In the genomic region with DNA sequence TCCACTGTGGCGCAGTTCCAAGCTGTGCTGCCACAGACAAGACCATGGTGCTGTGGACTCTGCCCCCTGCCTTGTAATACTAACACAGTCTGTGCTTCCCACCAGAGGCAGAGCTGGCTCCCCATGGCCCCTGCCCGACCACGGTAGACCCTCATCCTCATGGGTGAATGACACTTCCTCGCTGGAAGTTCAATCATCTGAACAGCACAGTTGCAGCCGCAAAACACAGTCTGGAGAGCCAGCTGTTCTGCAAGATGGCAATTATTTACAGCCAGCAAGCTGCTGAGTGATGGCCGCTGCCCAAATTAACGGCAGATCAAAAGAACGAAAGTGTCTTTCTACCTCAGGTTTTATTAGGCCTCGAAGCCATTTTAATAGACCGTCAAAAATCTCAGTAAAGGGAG, we compare ENCODE assay signal across 11 mouse cellular contexts.
A peak's percentile ranks its signal among the peaks of the same experiment; 100 is the strongest.
DNase-seq lines count a peak whose midpoint lies in the region; ATAC-seq lines count a peak whose summit lies in the region.
"Had no signal": no experiment of that assay in that cellular context is flagged by ENCODE, and none has a peak within 500 bp of the region (broad histone marks: within the 10 kb centered on the region; RNA-seq: fewer than 3 reads in every experiment).

No protein-coding gene starts in this region.

- peak; percentile 36 for DNase-seq in hindbrain, embryonic 10.5 days (ENCODE audit: low spot score)
- DNase-seq in embryonic facial prominence, embryonic 11.5 days (ENCODE audit: low spot score): peak; percentile 33
- peak; percentile 48 to 62 for DNase-seq in kidney, postnatal 36 days
- DNase-seq in mesoderm, embryonic 11.5 days (ENCODE audit: low read depth, low spot score): peak; percentile 41
- DNase-seq in lung, adult 18-20 months: no peak
- no peak for DNase-seq in left cerebral cortex, postnatal 36 days (ENCODE audit: low spot score in 2 of 2)
- DNase-seq: heart, postnatal 4 days had no signal

- 0 out of 2 replicates have a peak, but pooled peaks cover 4% of the 10 kb centered on the region for H3K27me3 ChIP-seq in hindbrain, embryonic 10.5 days (ENCODE audit: insufficient read depth, poor library complexity, severe bottlenecking)
- 0 out of 2 replicates have a peak, but pooled peaks cover 2% of the 10 kb centered on the region for H3K27me3 ChIP-seq in hindbrain, embryonic 13.5 days
- H3K27me3 ChIP-seq in embryonic facial prominence, embryonic 11.5 days (ENCODE audit: control insufficient read depth, insufficient read depth, low read length): no peaks in the 10 kb centered on the region

- H3K27ac ChIP-seq in hindbrain, embryonic 10.5 days: peak overlapping the region; percentile 36; the same call in 1 of the 2 replicates
- H3K27ac ChIP-seq in hindbrain, embryonic 13.5 days: no peak overlapping the region
- H3K27ac ChIP-seq in embryonic facial prominence, embryonic 11.5 days (replicated peaks; ENCODE audit: low read depth, low read length): no peak overlapping the region
- H3K27ac ChIP-seq: liver, embryonic 14.5 days had no signal

- H3K36me3 ChIP-seq in hindbrain, embryonic 10.5 days: no peaks in the 10 kb centered on the region
- H3K36me3 ChIP-seq in hindbrain, embryonic 13.5 days: no peaks in the 10 kb centered on the region
- H3K36me3 ChIP-seq in embryonic facial prominence, embryonic 11.5 days (replicated peaks; ENCODE audit: control insufficient read depth, insufficient read depth, low read depth, low read length): no peaks in the 10 kb centered on the region

- peaks cover 44% of the 10 kb centered on the region for H3K4me1 ChIP-seq in hindbrain, embryonic 10.5 days (replicated peaks)
- peaks cover 16% of the 10 kb centered on the region for H3K4me1 ChIP-seq in hindbrain, embryonic 13.5 days (replicated peaks)
- no peaks in the 10 kb centered on the region; the same call in 1 of the 2 replicates for H3K4me1 ChIP-seq in embryonic facial prominence, embryonic 11.5 days (ENCODE audit: control insufficient read depth, insufficient read depth, low read length)

- no peak overlapping the region for H3K4me3 ChIP-seq in hindbrain, embryonic 10.5 days
- no peak overlapping the region for H3K4me3 ChIP-seq in hindbrain, embryonic 13.5 days
- no peak overlapping the region for H3K4me3 ChIP-seq in embryonic facial prominence, embryonic 11.5 days (ENCODE audit: low read depth, low read length)
- H3K4me3 ChIP-seq: myocyte had no signal

- WGBS in hindbrain, embryonic 10.5 days: 37% methylated on average over 10 of the region's 10 CpGs
- 25% methylated on average over 10 of the region's 10 CpGs for WGBS in hindbrain, embryonic 13.5 days
- 37% methylated on average over 10 of the region's 10 CpGs for WGBS in embryonic facial prominence, embryonic 11.5 days

- H3K9me3 ChIP-seq in hindbrain, embryonic 10.5 days: no peaks in the 10 kb centered on the region
- no peaks in the 10 kb centered on the region for H3K9me3 ChIP-seq in hindbrain, embryonic 13.5 days
- H3K9me3 ChIP-seq in embryonic facial prominence, embryonic 11.5 days (replicated peaks; ENCODE audit: control insufficient read depth, low read length): no peaks in the 10 kb centered on the region

- intact Hi-C loops in left cerebral cortex, postnatal 36 days (cut with DNase I): no loop called here

- no peak for ATAC-seq in hindbrain, embryonic 13.5 days (ENCODE audit: low FRiP score)
- no peak for ATAC-seq in embryonic facial prominence, embryonic 11.5 days (replicated peaks; ENCODE audit: insufficient number of reproducible peaks, low FRiP score, low TSS enrichment, low read depth)
- no peak for ATAC-seq in erythroid progenitor cell, adult 5-6 weeks (replicated peaks; ENCODE audit: low FRiP score, poor library complexity, severe bottlenecking)

- no peak overlapping the region for H3K4me2 ChIP-seq in hindbrain, embryonic 13.5 days
- no peak overlapping the region for H3K4me2 ChIP-seq in embryonic facial prominence, embryonic 11.5 days (ENCODE audit: low read depth, low read length)

- no peak overlapping the region for H3K9ac ChIP-seq in hindbrain, embryonic 13.5 days
- H3K9ac ChIP-seq in embryonic facial prominence, embryonic 11.5 days (replicated peaks; ENCODE audit: low read length): no peak overlapping the region
- H3K9ac ChIP-seq: liver, embryonic 14.5 days had no signal

Comparison
In these comparisons a context has a peak if more than half of its experiments do, and no peak if none do; other contexts are left out.
1. DNase-seq: peak in hindbrain, embryonic 10.5 days (single experiment), embryonic facial prominence, embryonic 11.5 days (single experiment), kidney, postnatal 36 days (2 of 2) and mesoderm, embryonic 11.5 days (single experiment); none in lung, adult 18-20 months (0 of 2) and left cerebral cortex, postnatal 36 days (0 of 2).